Mouse (Mus musculus) heart, embryonic 11.5 days (tissue): ENCODE measurements around the gene Bcl11b. TPM values are rescaled to one million over a fixed set of nuclear protein-coding genes. Genes with fewer than 3 reads are reported as not detected.

Experiments used
- polyA plus RNA-seq: library from polyadenylated mRNA; unstranded; fragments of >200 nt; fragmentation: Nextera tagmentation; extraction: Ambion mirVana; gene quantifications from 2 replicates; pipeline ENCODE4 v1.2.1, GENCODE M21; 2014

Bcl11b gene
- polyA plus RNA-seq, 1 experiment from 2014 or later: 1.7 TPM

Other genes starting within 250 kb of the Bcl11b start
- 62.4 and 64.4 TPM in 2 replicates for gene Setd3, start 175.7 kb upstream of the Bcl11b start, polyA plus RNA-seq
- 4.0 and 5.6 TPM in 2 replicates for gene Ccnk, start 176.0 kb upstream of the Bcl11b start, polyA plus RNA-seq